Mouse (Mus musculus) small intestine, adult 2 months (tissue): ENCODE measurements at regions not wholly inside any gene's neighbourhood (a gene's known extent, or its start where the extent isn't known, plus 50 kb on each side); places are given as distances from the start of the nearest gene placed in this dataset.

Experiments used
- H3K27ac ChIP-seq: fragments of 200-500 bp; 2 replicates; pipeline ENCODE4 v1.5.1; 2012; ENCODE audit warnings: low read depth, low read length, control low read depth, inconsistent platforms; ENCODE audit not compliant: insufficient read depth
- H3K27me3 ChIP-seq: fragments of 200-500 bp; 2 replicates; pipeline ENCODE4 v1.6.1; 2012; ENCODE audit warnings: mild to moderate bottlenecking, moderate library complexity, low read length, inconsistent platforms; ENCODE audit not compliant: control insufficient read depth, insufficient read depth
- H3K36me3 ChIP-seq: fragments of 200-500 bp; 2 replicates; pipeline ENCODE4 v1.6.1; 2012; ENCODE audit warnings: mild to moderate bottlenecking, low read length, control low read depth, inconsistent platforms; ENCODE audit not compliant: control insufficient read depth, insufficient read depth
- H3K4me1 ChIP-seq: fragments of 200-500 bp; 2 replicates; pipeline ENCODE4 v1.6.1; 2012; ENCODE audit warnings: low read length, inconsistent platforms, mixed read lengths; ENCODE audit not compliant: control insufficient read depth, insufficient read depth, insufficient read length
- H3K4me3 ChIP-seq: fragments of 200-500 bp; 2 replicates; pipeline ENCODE4 v1.5.1; 2012; ENCODE audit warnings: low read depth, mild to moderate bottlenecking, control low read depth, inconsistent platforms, low read length, moderate library complexity
- CTCF ChIP-seq: fragments of 200-500 bp; IDR thresholded peaks from 2 replicates; pipeline ENCODE4 v1.5.1; 2012; ENCODE audit warnings: low read depth, mild to moderate bottlenecking, control low read depth, inconsistent platforms, low read length, moderate library complexity, mixed read lengths; ENCODE audit not compliant: insufficient replicate concordance, insufficient read length; ENCODE audit errors: extremely low read depth
- POLR2A ChIP-seq: fragments of 200-500 bp; IDR thresholded peaks from 2 replicates; pipeline ENCODE4 v1.6.1; 2012; ENCODE audit warnings: low read depth, mild to moderate bottlenecking, control low read depth, inconsistent platforms, low read length, moderate library complexity
- WGBS: fragments of 180-500 bp; shearing (Covaris S2); methylation state at CpG from one replicate; pipeline ENCODE4 v1.1.7; 2018; 5-methylcytosine and 5-hydroxymethylcytosine counted together

GRCm38 (mm10) chr11:111735446-111735845 lies 669.5 kb downstream of the Kcnj2 start:
- Histone ChIP-seq H3K4me3 (no peak overlapping the region), H3K27me3 (no peaks in the 10 kb centered on the region), H3K27ac (no peak overlapping the region), H3K36me3 (no peaks in the 10 kb centered on the region), H3K4me1 (no peaks in the 10 kb centered on the region)
- 83% methylated on average over 1 of the region's 1 CpGs for WGBS
- TF ChIP-seq CTCF = no peak

- whole genome bisulfite sequencing = 83% methylated on average over 5 of the region's 5 CpGs
- Histone ChIP-seq H3K4me1 (no peaks in the 10 kb centered on the region), H3K27me3 (no peaks in the 10 kb centered on the region), H3K36me3 (no peaks in the 10 kb centered on the region), H3K27ac (no peak overlapping the region), H3K4me3 (no peak overlapping the region)
- TF ChIP-seq POLR2A = no peak
- no peak for TF ChIP-seq CTCF
Measured at GRCm38 (mm10) chr11:111735961-111736360, 670.0 kb downstream of the Kcnj2 start.

GRCm38 (mm10) chr11:111743356-111743755 lies 677.4 kb downstream of the Kcnj2 start:
- no peak overlapping the region for H3K27ac ChIP-seq
- 17% methylated on average over 6 of the region's 6 CpGs for WGBS
- no peak overlapping the region for H3K4me3 ChIP-seq
- no peaks in the 10 kb centered on the region for H3K36me3 ChIP-seq
- TF ChIP-seq CTCF (no peak), POLR2A (no peak)
- H3K4me1 ChIP-seq = no peaks in the 10 kb centered on the region
- no peaks in the 10 kb centered on the region for H3K27me3 ChIP-seq

GRCm38 (mm10) chr11:111747262-111747946 lies 681.4 kb downstream of the Kcnj2 start:
- Histone ChIP-seq H3K27ac (no peak overlapping the region), H3K4me3 (no peak overlapping the region), H3K36me3 (no peaks in the 10 kb centered on the region), H3K27me3 (no peaks in the 10 kb centered on the region), H3K4me1 (no peaks in the 10 kb centered on the region)
- TF ChIP-seq POLR2A = no peak
- TF ChIP-seq CTCF = no peak
- WGBS = 47% methylated on average over 7 of the region's 7 CpGs

GRCm38 (mm10) chr11:111747947-111748322 lies 682.0 kb downstream of the Kcnj2 start:
- no peak overlapping the region for H3K27ac ChIP-seq
- no peaks in the 10 kb centered on the region for H3K4me1 ChIP-seq
- H3K36me3 ChIP-seq = no peaks in the 10 kb centered on the region
- TF ChIP-seq POLR2A (no peak), CTCF (no peak)
- no peak overlapping the region for H3K4me3 ChIP-seq
- 55% methylated on average over 2 of the region's 2 CpGs for WGBS
- no peaks in the 10 kb centered on the region for H3K27me3 ChIP-seq

GRCm38 (mm10) chr11:111748496-111748895 lies 682.5 kb downstream of the Kcnj2 start:
- TF ChIP-seq POLR2A (no peak), CTCF (no peak)
- no peaks in the 10 kb centered on the region for H3K4me1 ChIP-seq
- no peak overlapping the region for H3K27ac ChIP-seq
- no peaks in the 10 kb centered on the region for H3K27me3 ChIP-seq
- H3K4me3 ChIP-seq = no peak overlapping the region
- WGBS = 95% methylated on average over 1 of the region's 1 CpGs
- no peaks in the 10 kb centered on the region for H3K36me3 ChIP-seq

GRCm38 (mm10) chr11:111754735-111755134 lies 688.8 kb downstream of the Kcnj2 start:
- H3K36me3 ChIP-seq = no peaks in the 10 kb centered on the region
- H3K4me3 ChIP-seq = no peak overlapping the region
- H3K4me1 ChIP-seq = no peaks in the 10 kb centered on the region
- no peak overlapping the region for H3K27ac ChIP-seq
- 70% methylated on average over 2 of the region's 2 CpGs for WGBS
- TF ChIP-seq CTCF = no peak
- TF ChIP-seq POLR2A = no peak
- no peaks in the 10 kb centered on the region for H3K27me3 ChIP-seq
